Mouse (Mus musculus): ENCODE measurements at regions not wholly inside any gene's neighbourhood (a gene's known extent, or its start where the extent isn't known, plus 50 kb on each side); places are given as distances from the start of the nearest gene placed in this dataset.

- no peak for DNase-seq (ENCODE audit: low read depth, low spot score)
Measured at GRCm38 (mm10) chr17:91913556-91913955, 820.7 kb upstream of the Nrxn1 start.

- no peak for DNase-seq (ENCODE audit: low read depth, low spot score)
Measured at GRCm38 (mm10) chr17:91903092-91903491, 810.2 kb upstream of the Nrxn1 start.

- no peak for DNase-seq (ENCODE audit: low read depth, low spot score)
Measured at GRCm38 (mm10) chr17:91875231-91875630, 782.4 kb upstream of the Nrxn1 start.

- peak; percentile 46 for DNase-seq (ENCODE audit: low read depth, low spot score)
Measured at GRCm38 (mm10) chr17:91862152-91862551, 769.3 kb upstream of the Nrxn1 start.

Data from R1 (cell line).